Mouse (Mus musculus): ENCODE results near the gene U2af1. TPM values are rescaled to one million over a fixed set of nuclear protein-coding genes. Genes with fewer than 3 reads are reported as not detected.

The U2af1 gene
- polyA plus RNA-seq, 1 experiment from 2014 or later: 476 TPM

DNA sequence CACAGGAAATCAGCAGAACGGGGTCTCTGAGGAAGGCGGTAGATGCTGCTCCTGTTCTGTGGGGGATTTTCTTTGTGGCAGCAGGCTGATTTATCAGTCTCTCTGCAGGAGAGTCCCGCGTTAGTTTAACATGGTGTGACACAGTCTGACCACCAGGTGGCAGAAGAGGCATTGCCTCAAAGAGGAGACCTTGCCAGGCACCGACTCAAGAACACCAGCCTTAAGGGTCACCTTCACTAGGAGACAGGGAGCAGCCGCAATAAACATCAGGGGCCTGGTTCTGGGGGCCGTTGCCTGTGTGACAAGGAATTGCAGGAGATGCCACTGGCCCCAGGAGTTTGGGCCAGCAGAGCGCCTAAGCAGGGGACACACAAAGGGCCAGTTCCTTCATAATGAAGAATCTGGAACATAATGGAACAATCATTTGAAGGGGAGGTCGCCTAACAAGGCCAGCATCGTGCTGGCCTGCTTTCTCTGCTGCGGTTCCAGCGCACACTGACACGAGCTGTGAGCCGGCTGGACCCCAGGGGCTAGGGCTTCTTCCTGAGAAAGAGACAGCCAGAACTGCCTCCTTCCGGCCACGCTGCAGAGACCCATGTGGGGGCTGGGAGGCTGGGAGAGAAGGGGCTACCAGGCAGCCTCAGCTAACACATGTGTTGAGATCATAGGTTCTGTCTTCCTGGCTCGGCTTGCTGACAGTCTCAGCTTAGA is 27.0 kb upstream of the U2af1 start:
- WGBS: 32% methylated on average over 17 of the region's 17 CpGs
- H3K27ac ChIP-seq (replicated peaks): peak overlapping the region; percentile 70
- H3K9me3 ChIP-seq (replicated peaks): no peaks in the 10 kb centered on the region
- peak; percentile 85 for DNase-seq (ENCODE audit: low spot score)
- no peaks in the 10 kb centered on the region for H3K36me3 ChIP-seq
- H3K4me1 ChIP-seq: peaks cover 11% of the 10 kb centered on the region
- no peak overlapping the region for H3K4me3 ChIP-seq
- 0 out of 2 replicates have a peak, but pooled peaks cover 3% of the 10 kb centered on the region for H3K27me3 ChIP-seq (ENCODE audit: low read depth, poor library complexity, severe bottlenecking)

DNA sequence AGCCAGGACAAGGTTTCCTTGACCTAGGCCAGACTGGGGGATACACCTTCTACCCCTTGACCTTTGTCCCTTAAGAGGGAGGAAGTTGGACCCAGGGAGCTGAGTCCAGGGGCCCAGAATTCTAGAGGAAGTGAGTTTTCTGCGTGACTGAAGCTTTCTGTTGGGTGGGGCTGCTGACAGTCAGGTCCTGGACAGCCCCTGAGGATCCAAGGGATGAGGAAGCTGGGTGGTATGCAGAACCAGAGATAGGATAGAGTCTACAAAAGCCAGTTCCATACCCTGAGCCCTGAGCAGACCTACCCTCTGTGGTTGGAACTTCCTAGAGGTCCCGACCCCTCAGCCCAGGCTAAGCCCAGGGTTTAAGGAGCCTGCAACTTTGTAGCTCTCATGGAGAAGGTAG is 21.8 kb upstream of the U2af1 start:
- no peaks in the 10 kb centered on the region for H3K9me3 ChIP-seq (replicated peaks)

DNA sequence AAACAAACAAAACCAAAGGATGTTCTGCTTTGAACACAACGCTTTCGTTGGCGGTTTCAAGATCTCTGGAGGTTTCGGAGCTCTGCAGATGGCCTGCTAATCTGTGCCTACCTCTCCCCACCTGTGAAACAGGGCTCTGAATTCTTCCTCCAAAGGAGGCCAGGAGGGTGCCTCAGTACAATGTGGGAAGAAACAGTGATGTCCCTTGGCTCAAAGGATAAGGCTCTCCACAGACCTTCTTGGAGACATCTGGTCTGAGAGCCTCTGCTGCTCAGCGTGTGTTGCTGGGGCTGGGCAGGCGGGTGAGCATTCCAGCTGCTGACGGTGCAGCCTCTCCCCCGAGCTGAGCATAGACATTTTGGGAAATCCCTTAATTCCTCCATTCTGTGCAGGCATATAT is 18.8 kb upstream of the U2af1 start, which contains the start of gene Cryaa:
TSS of gene Cryaa (plus strand) at position 301 of the 400 bp plus-strand sequence.
- WGBS: 75% methylated on average over 8 of the region's 8 CpGs

More for the DNA sequence above, 21.8 kb upstream of the U2af1 start:
- no peak for DNase-seq (ENCODE audit: low spot score)
- Histone ChIP-seq H3K36me3 (no peaks in the 10 kb centered on the region), H3K4me3 (no peak overlapping the region), H3K27me3 (ENCODE audit: low read depth, poor library complexity, severe bottlenecking) (no peaks in the 10 kb centered on the region), H3K4me1 (peaks cover 10% of the 10 kb centered on the region; the same call in 1 of the 2 replicates), H3K27ac (replicated peaks) (no peak overlapping the region)
- 77% methylated on average over 2 of the region's 2 CpGs for WGBS

GRCm38 (mm10) chr17:31674426-31674825 is 15.7 kb upstream of the U2af1 start:
- Histone ChIP-seq H3K36me3 (no peaks in the 10 kb centered on the region), H3K27me3 (ENCODE audit: low read depth, poor library complexity, severe bottlenecking) (no peaks in the 10 kb centered on the region), H3K27ac (replicated peaks) (no peak overlapping the region), H3K4me3 (no peak overlapping the region), H3K9me3 (replicated peaks) (no peaks in the 10 kb centered on the region), H3K4me1 (peaks cover 31% of the 10 kb centered on the region)
- no peak for DNase-seq (ENCODE audit: low spot score)
- WGBS: 89% methylated on average over 1 of the region's 1 CpGs

More for the DNA sequence above, 18.8 kb upstream of the U2af1 start, which contains the start of gene Cryaa:
- Histone ChIP-seq H3K27me3 (ENCODE audit: low read depth, poor library complexity, severe bottlenecking) (no peaks in the 10 kb centered on the region), H3K36me3 (no peaks in the 10 kb centered on the region), H3K4me3 (no peak within 1 kb of the TSS), H3K27ac (replicated peaks) (no peak within 1 kb of the TSS), H3K9me3 (replicated peaks) (no peaks in the 10 kb centered on the region), H3K4me1 (0 out of 2 replicates have a peak, but pooled peaks cover 8% of the 10 kb centered on the region)
- no peak for DNase-seq (ENCODE audit: low spot score)

- WGBS: 92% methylated on average over 12 of the region's 12 CpGs
- DNase-seq (ENCODE audit: low spot score): no peak
- Histone ChIP-seq H3K9me3 (replicated peaks) (no peaks in the 10 kb centered on the region), H3K36me3 (no peaks in the 10 kb centered on the region), H3K4me3 (no peak overlapping the region), H3K27ac (replicated peaks) (no peak overlapping the region), H3K4me1 (peaks cover 30% of the 10 kb centered on the region), H3K27me3 (ENCODE audit: low read depth, poor library complexity, severe bottlenecking) (no peaks in the 10 kb centered on the region)
Observed at GRCm38 (mm10) chr17:31672279-31672678, 13.6 kb upstream of the U2af1 start.

DNA sequence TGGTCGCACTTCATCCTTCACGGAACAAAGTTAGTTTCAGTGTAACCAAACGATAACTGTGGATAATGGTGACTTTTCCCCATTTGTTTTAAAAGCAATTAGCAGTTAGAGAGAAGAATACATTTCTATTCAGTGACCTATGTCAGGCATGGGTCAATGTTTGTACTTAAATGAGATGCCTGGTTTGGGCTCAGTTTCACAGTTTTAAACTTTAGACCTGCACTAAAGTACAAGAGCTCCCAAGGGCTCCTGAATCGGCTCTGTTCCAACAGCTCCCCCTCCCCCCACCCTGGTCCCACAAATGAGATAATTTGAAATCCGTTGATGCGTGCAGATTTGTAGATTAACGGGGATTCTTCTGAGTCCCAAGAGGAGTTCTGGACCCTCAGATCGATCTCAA is 13.0 kb upstream of the U2af1 start:
- H3K4me1 ChIP-seq: peaks cover 30% of the 10 kb centered on the region
- H3K27me3 ChIP-seq (ENCODE audit: low read depth, poor library complexity, severe bottlenecking): no peaks in the 10 kb centered on the region
- H3K36me3 ChIP-seq: no peaks in the 10 kb centered on the region
- H3K27ac ChIP-seq (replicated peaks): peak overlapping the region; percentile 10; the same call in 1 of the 2 replicates
- H3K9me3 ChIP-seq (replicated peaks): no peaks in the 10 kb centered on the region
- no peak overlapping the region for H3K4me3 ChIP-seq
- WGBS: 69% methylated on average over 8 of the region's 8 CpGs
- no peak for DNase-seq (ENCODE audit: low spot score)

GRCm38 (mm10) chr17:31670163-31670562 is 11.5 kb upstream of the U2af1 start:
- Histone ChIP-seq H3K27me3 (ENCODE audit: low read depth, poor library complexity, severe bottlenecking) (no peaks in the 10 kb centered on the region), H3K4me1 (peaks cover 30% of the 10 kb centered on the region), H3K36me3 (no peaks in the 10 kb centered on the region), H3K9me3 (replicated peaks) (no peaks in the 10 kb centered on the region), H3K4me3 (no peak overlapping the region), H3K27ac (replicated peaks) (peak overlapping the region; percentile 70)
- DNase-seq (ENCODE audit: low spot score): peak; percentile 81
- 8% methylated on average over 11 of the region's 11 CpGs for WGBS

DNA sequence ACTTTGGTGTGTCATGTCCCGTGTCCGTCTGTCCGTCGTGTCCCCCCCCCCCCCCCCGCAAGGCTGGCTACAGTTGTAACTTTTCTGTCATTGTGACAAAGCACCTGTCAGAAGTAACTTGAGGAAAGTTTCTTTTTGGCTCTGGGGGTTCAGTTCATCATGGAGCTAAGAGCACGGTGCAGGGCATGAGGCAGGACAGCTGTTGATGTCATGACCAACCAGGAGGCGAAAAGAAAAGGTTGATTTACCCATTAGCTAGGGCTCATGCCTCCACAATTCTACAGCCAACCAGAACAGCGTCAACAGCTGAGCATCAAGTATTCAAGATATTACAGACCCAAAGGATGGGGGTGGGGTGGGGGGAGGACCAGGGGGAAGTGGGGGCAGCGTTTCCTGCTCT is 9.6 kb upstream of the U2af1 start:
- Histone ChIP-seq H3K27me3 (ENCODE audit: low read depth, poor library complexity, severe bottlenecking) (no peaks in the 10 kb centered on the region), H3K9me3 (replicated peaks) (no peaks in the 10 kb centered on the region), H3K4me1 (peaks cover 33% of the 10 kb centered on the region), H3K27ac (replicated peaks) (no peak overlapping the region), H3K36me3 (no peaks in the 10 kb centered on the region), H3K4me3 (no peak overlapping the region)
- 88% methylated on average over 8 of the region's 9 CpGs for WGBS
- no peak for DNase-seq (ENCODE audit: low spot score)

DNA sequence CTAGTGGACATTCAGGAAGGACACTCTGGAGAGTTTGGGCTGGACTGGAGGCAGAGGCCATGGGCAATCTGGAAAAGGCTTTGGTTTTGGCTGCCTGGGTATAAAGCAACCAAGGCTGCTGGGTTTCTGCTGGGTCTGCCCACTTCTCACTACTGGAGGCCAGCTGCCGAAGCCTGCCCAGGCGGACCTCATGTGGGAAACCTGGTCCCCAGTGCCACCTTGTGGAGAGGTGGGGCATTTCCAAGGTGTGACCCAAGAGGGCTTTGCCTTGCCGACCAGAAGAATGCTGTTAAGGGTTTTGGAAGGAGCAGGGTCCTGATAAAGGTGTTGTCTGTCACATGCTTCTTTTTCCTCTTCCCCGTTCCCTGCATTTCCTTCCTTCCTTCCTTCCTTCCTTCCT is 6.1 kb upstream of the U2af1 start:
- Histone ChIP-seq H3K4me1 (peaks cover 9% of the 10 kb centered on the region), H3K36me3 (no peaks in the 10 kb centered on the region), H3K4me3 (no peak overlapping the region), H3K27me3 (ENCODE audit: low read depth, poor library complexity, severe bottlenecking) (0 out of 2 replicates have a peak, but pooled peaks cover 3% of the 10 kb centered on the region), H3K27ac (replicated peaks) (no peak overlapping the region), H3K9me3 (replicated peaks) (no peaks in the 10 kb centered on the region)
- 11% methylated on average over 4 of the region's 4 CpGs for WGBS
- DNase-seq (ENCODE audit: low spot score): peak; percentile 71

GRCm38 (mm10) chr17:31662855-31663254 is 4.2 kb upstream of the U2af1 start:
- H3K36me3 ChIP-seq: no peaks in the 10 kb centered on the region
- 0 out of 2 replicates have a peak, but pooled peaks cover 3% of the 10 kb centered on the region for H3K27me3 ChIP-seq (ENCODE audit: low read depth, poor library complexity, severe bottlenecking)
- H3K9me3 ChIP-seq (replicated peaks): no peaks in the 10 kb centered on the region
- no peak overlapping the region for H3K27ac ChIP-seq (replicated peaks)
- H3K4me1 ChIP-seq: peaks cover 13% of the 10 kb centered on the region
- no peak overlapping the region for H3K4me3 ChIP-seq
- DNase-seq (ENCODE audit: low spot score): no peak

- Histone ChIP-seq H3K9me3 (replicated peaks) (no peaks in the 10 kb centered on the region), H3K27me3 (ENCODE audit: low read depth, poor library complexity, severe bottlenecking) (0 out of 2 replicates have a peak, but pooled peaks cover 3% of the 10 kb centered on the region), H3K27ac (replicated peaks) (no peak overlapping the region), H3K4me1 (peaks cover 29% of the 10 kb centered on the region), H3K36me3 (peaks cover 15% of the 10 kb centered on the region), H3K4me3 (no peak overlapping the region)
- DNase-seq (ENCODE audit: low spot score): no peak
- 85% methylated on average over 8 of the region's 8 CpGs for WGBS
Observed at GRCm38 (mm10) chr17:31660661-31661250, 2.1 kb upstream of the U2af1 start.

GRCm38 (mm10) chr17:31658136-31658467 is 590 bp downstream of the U2af1 start:
- no peak for DNase-seq (ENCODE audit: low spot score)
- Histone ChIP-seq H3K4me3 (peak overlapping the region; percentile 91), H3K27ac (replicated peaks) (peak overlapping the region; percentile 96), H3K36me3 (peaks cover 41% of the 10 kb centered on the region), H3K4me1 (peaks cover 30% of the 10 kb centered on the region), H3K27me3 (ENCODE audit: low read depth, poor library complexity, severe bottlenecking) (0 out of 2 replicates have a peak, but pooled peaks cover 3% of the 10 kb centered on the region), H3K9me3 (replicated peaks) (no peaks in the 10 kb centered on the region)
- WGBS: under 1% methylated on average over 27 of the region's 27 CpGs

Data from midbrain, embryonic 10.5 days (tissue).